Mouse (Mus musculus) stomach, embryonic 15.5 days (tissue): Measurements from ENCODE around the gene Gm4756. TPM values are rescaled to one million over a fixed set of nuclear protein-coding genes. Genes with fewer than 3 reads are reported as not detected.
A peak's percentile ranks its signal among the peaks of the same experiment; 100 is the strongest.
"Not testable (repeated sequence)": the region's sequence is repeated elsewhere in the genome, so short reads cannot be mapped to it uniquely, and the experiment has no call there.

Source experiments
- ATAC-seq: fragments of 200-750 bp; cut with Nextera tagmentation; 2 replicates; pipeline ENCODE4 v1.8.0; 2017; ENCODE audit warnings: low read depth, moderate number of reproducible peaks, moderate TSS enrichment; ENCODE audit not compliant: insufficient read depth, low FRiP score
- H3K27ac ChIP-seq: fragments of 300-500 bp; sonication (generic); 2 replicates; pipeline ENCODE4 v1.5.1; 2015; ENCODE audit warnings: mild to moderate bottlenecking, inconsistent platforms
- H3K27me3 ChIP-seq: fragments of 300-500 bp; sonication (generic); replicated peaks from 2 replicates; pipeline ENCODE4 v1.6.1; 2015; ENCODE audit warnings: inconsistent platforms
- H3K36me3 ChIP-seq: fragments of 300-500 bp; sonication (generic); 2 replicates; pipeline ENCODE4 v1.6.1; 2015; ENCODE audit warnings: inconsistent platforms
- H3K4me1 ChIP-seq: fragments of 300-500 bp; sonication (generic); 2 replicates; pipeline ENCODE4 v1.6.1; 2015; ENCODE audit warnings: inconsistent platforms
- H3K4me2 ChIP-seq: fragments of 300-500 bp; sonication (generic); 2 replicates; pipeline ENCODE4 v1.6.1; 2015; ENCODE audit warnings: mild to moderate bottlenecking, inconsistent platforms
- H3K4me3 ChIP-seq: fragments of 300-500 bp; sonication (generic); replicated peaks from 2 replicates; pipeline ENCODE4 v1.5.1; 2015; ENCODE audit warnings: inconsistent platforms
- H3K9ac ChIP-seq: fragments of 300-500 bp; sonication (generic); 2 replicates; pipeline ENCODE4 v1.6.1; 2015; ENCODE audit warnings: inconsistent platforms
- H3K9me3 ChIP-seq: fragments of 300-500 bp; sonication (generic); 2 replicates; pipeline ENCODE4 v1.6.1; 2016; ENCODE audit warnings: inconsistent platforms
- WGBS: fragments of 180-500 bp; shearing (Covaris S2); methylation state at CpG from one replicate; pipeline ENCODE4 v1.1.7; 2015; 5-methylcytosine and 5-hydroxymethylcytosine counted together
- polyA plus RNA-seq: library from polyadenylated mRNA; unstranded; fragments of >200 nt; fragmentation: Nextera tagmentation; extraction: Ambion mirVana; gene quantifications from 2 replicates; pipeline ENCODE4 v1.2.1, GENCODE M21; 2015

The Gm4756 gene
- not detected in 2 replicates for polyA plus RNA-seq

- Histone ChIP-seq H3K36me3 (no peaks in the 10 kb centered on the region), H3K4me3 (no peak within 1 kb of the TSS), H3K4me1 (no peaks in the 10 kb centered on the region), H3K9me3 (no peaks in the 10 kb centered on the region), H3K27me3 (no peaks in the 10 kb centered on the region), H3K9ac (no peak within 1 kb of the TSS), H3K27ac (no peak within 1 kb of the TSS), H3K4me2 (no peak within 1 kb of the TSS)
- ATAC-seq = no peak
- WGBS = 62% methylated on average over 11 of the region's 11 CpGs
Measured at GRCm38 (mm10) chr12:72649611-72650330, at the start of gene Gm4756. Gm4756 (minus strand) TSS chr12:72649661.

- Histone ChIP-seq H3K9ac (no peak overlapping the region), H3K9me3 (no peaks in the 10 kb centered on the region), H3K4me3 (no peak overlapping the region), H3K27ac (no peak overlapping the region), H3K4me2 (peak overlapping the region; percentile 33; the same call in 1 of the 2 replicates), H3K4me1 (no peaks in the 10 kb centered on the region), H3K36me3 (no peaks in the 10 kb centered on the region), H3K27me3 (no peaks in the 10 kb centered on the region)
- ATAC-seq = no peak
- 28% methylated on average over 9 of the region's 9 CpGs for WGBS
Measured at GRCm38 (mm10) chr12:72694901-72695463, 45.5 kb upstream of the Gm4756 start.

GRCm38 (mm10) chr12:72694438-72694837, 45.0 kb upstream of the Gm4756 start:
- H3K4me2 ChIP-seq = no peak overlapping the region
- no peak for ATAC-seq
- WGBS = 50% methylated on average over 12 of the region's 12 CpGs

DNA sequence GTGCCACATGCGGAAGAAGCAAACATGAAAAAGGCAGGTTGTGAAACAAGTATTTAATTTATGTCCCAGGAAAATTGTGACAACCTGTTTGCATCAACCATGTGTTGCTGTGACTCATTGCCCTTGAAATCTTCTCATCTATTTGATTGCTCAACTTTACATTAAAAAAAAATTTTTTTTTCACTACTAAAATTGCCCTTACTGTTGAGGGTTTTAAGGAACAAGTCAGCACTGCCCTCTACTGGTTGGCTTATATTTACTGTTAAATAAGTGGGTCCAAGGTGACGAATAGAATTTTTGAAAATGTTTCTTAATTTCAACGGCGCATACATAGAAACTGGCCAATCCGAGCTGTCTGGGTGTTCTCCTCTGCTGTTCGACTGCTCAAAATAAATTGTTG, 44.4 kb upstream of the Gm4756 start:
- Histone ChIP-seq H3K9ac (no peak overlapping the region), H3K27me3 (no peaks in the 10 kb centered on the region), H3K27ac (no peak overlapping the region), H3K9me3 (no peaks in the 10 kb centered on the region), H3K4me2 (0 out of 2 replicates have a peak overlapping the region, but pooled peaks have one; percentile 8), H3K4me1 (no peaks in the 10 kb centered on the region), H3K36me3 (no peaks in the 10 kb centered on the region), H3K4me3 (no peak overlapping the region)
- WGBS = 42% methylated on average over 6 of the region's 6 CpGs
- ATAC-seq = no peak

More at GRCm38 (mm10) chr12:72694438-72694837, 45.0 kb upstream of the Gm4756 start:
- H3K9me3 ChIP-seq = no peaks in the 10 kb centered on the region
- H3K9ac ChIP-seq = no peak overlapping the region
- H3K27me3 ChIP-seq = no peaks in the 10 kb centered on the region
- H3K36me3 ChIP-seq = no peaks in the 10 kb centered on the region
- no peaks in the 10 kb centered on the region for H3K4me1 ChIP-seq
- H3K27ac ChIP-seq = no peak overlapping the region
- H3K4me3 ChIP-seq = no peak overlapping the region

GRCm38 (mm10) chr12:72688281-72688680, 38.8 kb upstream of the Gm4756 start:
- not testable (repeated sequence) for H3K9ac ChIP-seq, H3K27me3 ChIP-seq, H3K9me3 ChIP-seq, ATAC-seq, H3K4me1 ChIP-seq, H3K27ac ChIP-seq, H3K36me3 ChIP-seq, H3K4me2 ChIP-seq, H3K4me3 ChIP-seq
- 70% methylated on average over 2 of the region's 2 CpGs for WGBS

DNA sequence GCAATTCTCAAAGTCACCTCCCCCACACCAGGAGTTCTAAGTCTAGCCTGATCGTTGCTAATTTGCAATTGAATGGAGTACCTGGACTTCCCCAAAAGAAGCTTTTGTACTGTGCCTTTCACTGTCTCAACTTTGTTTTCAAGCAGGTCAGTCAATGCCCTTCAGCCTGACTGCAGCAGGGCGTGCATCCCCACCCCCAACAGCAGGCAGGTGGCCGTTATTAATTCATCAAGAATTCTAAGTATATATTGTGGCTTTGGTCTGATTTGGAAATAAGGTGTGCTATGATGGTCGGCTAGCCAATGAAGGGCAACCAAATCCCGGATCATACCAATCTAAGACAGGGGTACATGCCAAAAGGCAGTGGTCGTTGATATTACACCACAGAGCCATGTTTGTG, 38.3 kb upstream of the Gm4756 start:
- not testable (repeated sequence) for H3K4me1 ChIP-seq, H3K4me3 ChIP-seq, H3K27ac ChIP-seq, H3K9me3 ChIP-seq, H3K27me3 ChIP-seq, H3K4me2 ChIP-seq, H3K9ac ChIP-seq, ATAC-seq, H3K36me3 ChIP-seq
- 60% methylated on average over 6 of the region's 6 CpGs for WGBS

DNA sequence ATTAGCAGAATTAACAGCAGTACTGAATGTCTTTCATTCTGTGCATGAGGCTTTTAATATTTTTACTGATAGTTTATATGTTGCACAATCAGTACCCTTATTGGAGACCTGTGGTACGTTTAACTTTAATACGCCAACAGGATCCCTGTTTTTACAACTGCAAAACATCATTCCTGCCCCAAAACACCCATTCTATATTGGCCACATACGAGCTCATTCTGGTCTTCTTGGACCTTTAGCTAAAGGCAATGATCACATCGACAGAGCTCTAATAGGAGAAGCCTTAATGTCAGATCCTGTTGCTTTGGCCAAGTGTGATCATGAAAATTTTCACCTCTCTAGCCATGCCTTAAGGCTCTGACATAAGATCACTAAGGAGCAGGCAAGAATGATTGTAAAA, 37.1 kb upstream of the Gm4756 start:
- H3K4me2 ChIP-seq, H3K36me3 ChIP-seq, H3K4me3 ChIP-seq, H3K4me1 ChIP-seq, ATAC-seq, H3K27me3 ChIP-seq, H3K27ac ChIP-seq, H3K9ac ChIP-seq, H3K9me3 ChIP-seq: not testable (repeated sequence)
- WGBS = 79% methylated on average over 4 of the region's 4 CpGs

DNA sequence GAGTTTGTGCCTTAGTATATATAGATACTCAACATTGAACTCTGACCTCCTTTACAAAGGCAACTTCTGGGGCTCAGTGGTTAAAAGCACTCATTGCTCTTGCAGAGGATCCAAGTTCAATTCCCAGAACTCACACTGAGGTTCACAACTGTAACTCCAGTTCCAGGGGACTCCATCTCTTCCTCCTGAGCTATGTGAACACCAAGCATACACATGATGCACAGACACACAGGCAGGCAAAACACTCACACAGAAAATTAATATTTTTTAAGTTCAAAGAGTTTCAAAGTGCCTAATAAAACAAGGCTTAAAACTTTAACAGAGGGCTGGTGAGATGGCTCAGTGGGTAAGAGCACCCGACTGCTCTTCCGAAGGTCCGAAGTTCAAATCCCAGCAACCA, 34.2 kb upstream of the Gm4756 start:
- no peaks in the 10 kb centered on the region for H3K4me1 ChIP-seq
- H3K27ac ChIP-seq = no peak overlapping the region
- ATAC-seq = no peak
- 97% methylated on average over 3 of the region's 3 CpGs for WGBS
- no peak overlapping the region for H3K4me2 ChIP-seq
- no peak overlapping the region for H3K9ac ChIP-seq
- no peaks in the 10 kb centered on the region for H3K9me3 ChIP-seq
- no peaks in the 10 kb centered on the region for H3K27me3 ChIP-seq
- no peak overlapping the region for H3K4me3 ChIP-seq
- H3K36me3 ChIP-seq = no peaks in the 10 kb centered on the region

DNA sequence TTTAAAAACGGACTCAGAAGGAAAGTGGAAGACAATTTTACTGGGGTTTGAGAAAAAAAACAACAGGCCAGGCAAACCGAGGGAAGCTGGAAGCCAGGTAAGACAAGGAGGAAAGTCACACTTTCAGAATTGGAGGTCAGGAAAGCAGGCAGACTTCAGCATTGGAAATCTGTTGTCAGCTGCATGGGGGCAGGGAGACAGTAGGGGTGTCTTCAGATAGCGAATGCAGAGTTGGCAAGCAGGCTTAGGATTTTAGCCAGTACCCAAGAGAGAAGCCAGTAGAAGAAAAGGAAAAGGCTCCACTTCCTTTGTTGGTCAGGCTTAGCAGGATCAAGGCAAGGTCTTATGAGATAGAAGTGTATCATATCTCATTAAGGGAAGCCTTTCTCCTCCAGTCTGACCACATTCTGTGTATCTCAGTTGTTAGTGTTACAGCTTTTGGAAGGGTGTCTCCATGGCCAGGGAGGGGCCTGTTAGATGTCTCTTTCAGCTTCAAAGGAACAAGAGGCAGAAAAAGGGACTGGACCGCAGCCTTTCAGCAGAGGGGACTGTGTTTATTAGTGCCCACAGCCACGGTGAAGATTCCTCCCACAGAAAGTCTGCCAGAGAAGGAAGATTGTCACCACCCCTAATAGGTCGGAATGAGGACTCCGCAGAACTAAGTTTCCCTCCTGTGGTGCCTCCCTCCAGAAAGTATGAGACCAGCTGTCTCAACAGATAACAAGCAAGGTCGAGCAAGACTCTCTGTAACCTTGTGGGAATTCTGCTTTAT, 33.2 kb upstream of the Gm4756 start:
- H3K9me3 ChIP-seq = no peaks in the 10 kb centered on the region
- no peak overlapping the region for H3K9ac ChIP-seq
- H3K27ac ChIP-seq = no peak overlapping the region
- WGBS = 58% methylated on average over 8 of the region's 8 CpGs
- no peaks in the 10 kb centered on the region for H3K36me3 ChIP-seq
- H3K4me3 ChIP-seq = no peak overlapping the region
- no peaks in the 10 kb centered on the region for H3K27me3 ChIP-seq
- no peak overlapping the region for H3K4me2 ChIP-seq
- H3K4me1 ChIP-seq = no peaks in the 10 kb centered on the region
- ATAC-seq = no peak

GRCm38 (mm10) chr12:72681919-72682318, 32.5 kb upstream of the Gm4756 start:
- H3K9ac ChIP-seq = no peak overlapping the region
- H3K4me2 ChIP-seq = no peak overlapping the region
- no peak for ATAC-seq
- WGBS = 89% methylated on average over 1 of the region's 1 CpGs
- no peak overlapping the region for H3K27ac ChIP-seq
- no peaks in the 10 kb centered on the region for H3K9me3 ChIP-seq
- H3K27me3 ChIP-seq = no peaks in the 10 kb centered on the region
- no peak overlapping the region for H3K4me3 ChIP-seq
- H3K36me3 ChIP-seq = no peaks in the 10 kb centered on the region
- H3K4me1 ChIP-seq = no peaks in the 10 kb centered on the region

DNA sequence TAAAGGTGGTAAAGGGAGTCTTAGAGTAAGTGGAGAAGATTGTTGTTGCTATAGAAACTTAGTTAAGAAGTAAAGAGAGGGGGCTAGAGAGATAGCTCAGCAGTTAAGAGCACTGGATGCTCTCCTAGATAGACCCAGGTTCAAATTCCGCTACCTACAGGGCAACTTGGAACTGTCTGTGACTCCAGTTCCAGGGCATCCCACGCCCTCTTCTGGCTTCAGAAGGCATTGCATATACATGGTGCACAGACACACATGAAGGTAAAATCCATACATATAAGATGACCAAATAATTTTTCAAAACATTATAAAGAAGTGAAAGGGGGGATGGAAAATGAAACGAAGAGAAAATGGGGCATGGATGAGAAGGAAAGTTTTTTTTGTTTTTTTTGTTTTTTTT, 30.2 kb upstream of the Gm4756 start:
- H3K36me3 ChIP-seq = no peaks in the 10 kb centered on the region
- no peak overlapping the region for H3K9ac ChIP-seq
- WGBS = 68% methylated on average over 3 of the region's 3 CpGs
- no peaks in the 10 kb centered on the region for H3K4me1 ChIP-seq
- ATAC-seq = no peak
- no peak overlapping the region for H3K4me2 ChIP-seq
- H3K27me3 ChIP-seq = no peaks in the 10 kb centered on the region
- H3K9me3 ChIP-seq = no peaks in the 10 kb centered on the region
- no peak overlapping the region for H3K27ac ChIP-seq
- H3K4me3 ChIP-seq = no peak overlapping the region

DNA sequence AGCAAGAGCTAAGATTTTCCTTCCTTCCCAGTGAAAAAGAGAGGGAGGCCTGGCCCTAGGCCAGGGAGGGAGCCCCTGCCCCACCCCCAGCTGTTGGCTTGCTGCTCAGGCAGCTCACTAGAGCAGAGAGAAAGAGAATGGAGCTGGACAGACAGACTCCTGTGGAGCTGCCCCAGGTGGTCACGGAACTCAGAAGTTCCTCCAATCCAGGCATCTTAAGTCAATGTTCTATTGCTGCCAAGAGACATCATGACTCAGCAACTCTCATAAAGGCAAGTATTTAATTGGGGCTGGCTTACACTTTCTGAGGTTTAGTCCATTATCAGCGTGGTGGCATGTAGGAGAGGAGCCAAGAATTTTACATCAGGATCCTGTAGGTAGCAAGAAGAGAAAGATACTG, 25.4 kb upstream of the Gm4756 start:
- Histone ChIP-seq H3K9me3 (no peaks in the 10 kb centered on the region), H3K36me3 (no peaks in the 10 kb centered on the region), H3K27ac (no peak overlapping the region), H3K4me2 (no peak overlapping the region), H3K4me1 (no peaks in the 10 kb centered on the region), H3K27me3 (no peaks in the 10 kb centered on the region), H3K4me3 (no peak overlapping the region), H3K9ac (no peak overlapping the region)
- WGBS = 83% methylated on average over 2 of the region's 2 CpGs
- no peak for ATAC-seq
